Mouse (Mus musculus) left cerebral cortex, adult 2 months (tissue): ENCODE results near the gene Lrrc47. TPM values are rescaled to one million over a fixed set of nuclear protein-coding genes. Genes with fewer than 3 reads are reported as not detected.

Source experiments
- DNase-seq, 2 experiments: peaks; one replicate each; pipeline ENCODE4 v3.0.0; 2021 to 2022; ENCODE audit warnings: low spot score in 2 of 2, mixed read lengths in 1 of 2; ENCODE audit errors: extremely low spot score in 1 of 2
- H3K27ac ChIP-seq: fragments of 200-600 bp; 2 replicates; pipeline ENCODE4 v1.8.1; 2022
- H3K4me3 ChIP-seq: fragments of 200-600 bp; 2 replicates; pipeline ENCODE4 v1.8.1; 2022
- CTCF ChIP-seq: fragments of 200-600 bp; IDR thresholded peaks from 2 replicates; pipeline ENCODE4 v1.8.1; 2022; ENCODE audit warnings: antibody characterized with exemption, mild to moderate bottlenecking, moderate library complexity
- intact Hi-C: fragments of 180-260 bp; cut with DNase I; formaldehyde crosslinking; loops from one replicate; pipeline ENCODE4 v1.15.1; 2025
- total RNA-seq, 2 experiments: library from RNA; stranded (reverse); gene quantifications; 2 replicates each; pipeline ENCODE4 v1.2.3; 2021

The Lrrc47 gene
- total RNA-seq, 2 experiments from 2014 or later = 56.9 to 79.2 TPM

- intact Hi-C loops = loop anchor here (2.0 to 5.0 kb wide), 2 partner anchors 80 to 132 kb away; no protein-coding TSS in a partner anchor
- Histone ChIP-seq H3K27ac (peak overlapping the region; percentile 87), H3K4me3 (peak overlapping the region; percentile 45)
- no peak for TF ChIP-seq CTCF
- DNase-seq = peak in 1 of 2 experiments; percentile 38
These were observed 13.4 kb downstream of the Lrrc47 start for GRCm38 (mm10) chr4:154024729-154025521.

DNA sequence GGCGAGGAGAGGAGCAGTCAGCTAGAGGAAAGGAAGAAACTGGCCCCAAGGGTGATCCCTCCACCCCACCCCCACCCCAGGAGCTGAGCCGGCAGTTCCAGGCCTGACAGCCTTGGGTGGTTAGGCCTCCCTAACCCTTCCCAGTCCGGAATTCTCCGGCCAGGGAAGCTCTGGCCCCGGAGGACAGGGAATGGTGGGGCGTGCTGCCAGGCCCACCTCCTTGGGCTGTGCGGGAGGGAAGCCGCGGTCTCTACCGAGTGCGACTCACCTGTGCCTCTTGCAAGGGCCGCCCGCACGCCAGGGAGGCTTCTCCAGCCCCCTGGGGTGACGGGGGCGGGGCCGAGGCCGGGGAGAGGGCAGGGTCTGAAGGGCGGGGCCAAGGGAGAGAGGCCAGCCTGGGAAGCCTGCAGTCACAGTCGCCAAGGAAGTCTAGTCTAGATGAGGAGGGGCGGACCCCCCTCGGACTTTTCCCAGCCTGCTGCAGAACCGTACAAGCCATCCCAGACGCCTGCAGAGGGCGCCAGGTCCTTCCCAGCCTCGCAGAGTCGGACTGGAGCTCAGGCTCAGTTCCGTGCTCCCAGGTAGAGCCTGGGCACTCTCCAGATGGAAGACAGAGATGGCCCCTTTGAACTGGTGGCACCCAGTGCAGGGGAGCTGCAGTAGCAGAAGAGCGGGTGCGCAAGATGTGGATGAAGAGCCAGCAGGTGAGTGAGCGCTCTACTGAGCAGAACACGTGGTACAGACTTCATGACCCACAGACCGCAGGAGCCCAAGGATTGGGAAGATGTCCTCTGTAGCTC lies 14.3 kb downstream of the Lrrc47 start, which contains the start of gene Smim1:
Gene Smim1, minus strand, starts transcription at position 590 of the 800 bp plus-strand sequence.
- DNase-seq = peak; percentile 64 to 70
- peak within 1 kb of the TSS; percentile 87 for H3K27ac ChIP-seq
- intact Hi-C loops = loop anchor here (2.0 to 5.0 kb wide), 2 partner anchors 79 to 131 kb away; no protein-coding TSS in a partner anchor
- H3K4me3 ChIP-seq = peak within 1 kb of the TSS; percentile 45
- TF ChIP-seq CTCF = peak; percentile 69

DNA sequence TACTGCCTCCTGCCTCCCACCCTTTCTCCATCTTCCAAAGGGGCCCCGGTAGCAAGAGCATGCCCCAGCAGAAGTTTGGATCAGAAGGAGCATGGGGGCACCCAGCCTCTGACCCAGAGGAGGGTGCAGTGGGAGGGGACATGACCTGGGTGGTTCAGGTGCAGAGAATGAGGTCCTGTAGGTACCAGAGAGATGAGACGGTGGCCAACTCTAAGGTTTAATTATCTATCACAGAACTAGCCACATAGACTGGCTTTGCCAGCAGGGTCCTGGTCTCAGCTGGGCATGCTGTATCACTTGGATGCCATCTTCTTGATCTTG lies 14.9 kb downstream of the Lrrc47 start:
- peak overlapping the region; percentile 45 for H3K4me3 ChIP-seq
- no peak for TF ChIP-seq CTCF
- DNase-seq = no peak
- intact Hi-C loops = loop anchor here (5.0 kb wide), 1 partner anchor 131 kb away; no protein-coding TSS in a partner anchor
- H3K27ac ChIP-seq = peak overlapping the region; percentile 87; the same call in 1 of the 2 replicates

DNA sequence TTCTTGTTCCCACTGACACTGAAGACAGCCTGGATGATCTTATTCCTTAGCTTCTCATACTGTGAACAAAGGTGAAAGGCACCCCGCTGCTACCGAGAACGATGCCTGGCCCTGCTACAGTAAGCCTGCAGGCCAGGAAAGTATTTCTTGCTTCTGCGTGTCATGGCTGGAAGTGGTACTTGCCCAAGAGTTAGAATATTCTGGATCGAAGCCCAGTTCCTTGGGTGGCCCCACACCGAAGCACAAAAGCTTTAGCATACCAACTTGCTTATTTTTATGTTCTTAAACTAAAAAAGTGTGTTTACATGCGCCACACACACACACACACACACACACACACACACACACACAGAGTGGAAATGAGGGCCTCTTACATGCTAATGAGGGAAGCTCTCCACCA lies 16.5 kb downstream of the Lrrc47 start:
- no peak for TF ChIP-seq CTCF
- intact Hi-C loops = loop anchor here (5.0 kb wide), 1 partner anchor 129 kb away; no protein-coding TSS in a partner anchor
- no peak for DNase-seq
- H3K27ac ChIP-seq = no peak overlapping the region
- H3K4me3 ChIP-seq = no peak overlapping the region

GRCm38 (mm10) chr4:154028646-154029045 lies 17.1 kb downstream of the Lrrc47 start:
- peak; percentile 47 for TF ChIP-seq CTCF
- no peak overlapping the region for H3K27ac ChIP-seq
- no peak overlapping the region for H3K4me3 ChIP-seq
- intact Hi-C loops = loop anchor here (5.0 kb wide), 1 partner anchor 129 kb away; no protein-coding TSS in a partner anchor
- no peak for DNase-seq

GRCm38 (mm10) chr4:154037123-154037522 lies 25.6 kb downstream of the Lrrc47 start:
- H3K27ac ChIP-seq = no peak overlapping the region
- intact Hi-C loops = no loop called here
- no peak for DNase-seq
- no peak overlapping the region for H3K4me3 ChIP-seq
- TF ChIP-seq CTCF = no peak

DNA sequence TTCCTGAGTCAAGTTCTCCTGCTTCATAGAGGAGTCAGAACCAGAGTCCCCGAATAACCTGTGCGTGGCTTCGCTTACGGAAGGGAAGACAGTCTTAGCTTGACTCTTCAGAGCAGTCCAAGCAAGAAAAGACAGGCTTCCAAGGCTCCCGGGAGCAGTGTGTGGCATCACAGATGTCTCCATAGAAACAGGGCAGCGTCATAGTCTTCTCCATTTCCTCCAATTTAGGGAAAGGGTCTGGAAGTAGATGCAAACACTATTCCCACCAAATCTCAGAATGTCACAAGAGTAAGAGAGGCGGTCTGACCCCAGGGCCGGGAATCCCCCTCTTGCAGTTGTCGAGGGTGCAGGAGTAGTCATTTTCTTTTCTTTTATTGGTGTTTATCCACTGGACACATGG lies 31.0 kb downstream of the Lrrc47 start, which contains the start of gene Ccdc27:
Gene Ccdc27, minus strand, starts transcription at position 101 of the 400 bp plus-strand sequence.
- no peak within 1 kb of the TSS for H3K27ac ChIP-seq
- TF ChIP-seq CTCF = no peak
- H3K4me3 ChIP-seq = no peak within 1 kb of the TSS
- DNase-seq = no peak
- intact Hi-C loops = no loop called here

DNA sequence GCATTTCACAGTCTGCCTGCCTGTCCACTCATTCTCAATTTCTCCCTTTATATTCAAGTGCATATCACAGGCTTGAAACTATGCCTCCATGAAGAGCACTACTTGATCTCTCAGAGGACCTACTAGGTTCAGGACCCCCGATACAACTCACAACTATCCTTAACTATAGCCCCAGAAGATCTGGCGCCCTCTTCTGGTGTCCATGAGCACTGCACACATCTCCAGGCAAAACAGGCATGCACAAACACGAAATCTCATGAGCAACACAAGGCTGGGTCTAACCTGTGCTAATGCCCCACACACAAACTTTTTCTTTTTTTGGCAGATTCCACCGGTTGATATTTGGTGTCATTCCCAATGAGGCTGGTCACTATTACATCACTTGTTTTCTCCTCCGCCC lies 34.3 kb downstream of the Lrrc47 start:
- Histone ChIP-seq H3K4me3 (no peak overlapping the region), H3K27ac (no peak overlapping the region)
- intact Hi-C loops = no loop called here
- DNase-seq = no peak
- TF ChIP-seq CTCF = peak; percentile 18

- TF ChIP-seq CTCF = no peak
- intact Hi-C loops = no loop called here
- Histone ChIP-seq H3K4me3 (no peak overlapping the region), H3K27ac (no peak overlapping the region)
- DNase-seq = no peak
These were observed 39.9 kb downstream of the Lrrc47 start for GRCm38 (mm10) chr4:154051401-154051800.

- no peak; the same call in 1 of the 2 replicates for TF ChIP-seq CTCF
- intact Hi-C loops = no loop called here
These were observed 41.5 kb downstream of the Lrrc47 start for GRCm38 (mm10) chr4:154053065-154053464.

GRCm38 (mm10) chr4:154055482-154055881 lies 44.0 kb downstream of the Lrrc47 start:
- H3K4me3 ChIP-seq = no peak overlapping the region
- H3K27ac ChIP-seq = no peak overlapping the region
- intact Hi-C loops = no loop called here
- no peak for DNase-seq
- no peak for TF ChIP-seq CTCF

More at GRCm38 (mm10) chr4:154053065-154053464, 41.5 kb downstream of the Lrrc47 start:
- no peak for DNase-seq
- Histone ChIP-seq H3K27ac (no peak overlapping the region), H3K4me3 (no peak overlapping the region)

GRCm38 (mm10) chr4:154056046-154056445 lies 44.5 kb downstream of the Lrrc47 start:
- DNase-seq = no peak
- no peak for TF ChIP-seq CTCF
- Histone ChIP-seq H3K27ac (no peak overlapping the region), H3K4me3 (no peak overlapping the region)
- intact Hi-C loops = no loop called here
